Mouse (Mus musculus) adipocyte (in vitro differentiated cells): Measurements from ENCODE around the gene Olfr1181.
"Not testable (repeated sequence)": the region's sequence is repeated elsewhere in the genome, so short reads cannot be mapped to it uniquely, and the experiment has no call there.

Experiments
- DNase-seq: peaks from one replicate; pipeline ENCODE4 v3.0.0-alpha.2; 2016; ENCODE audit warnings: low spot score

Gene Olfr1181

GRCm38 (mm10) chr2:88426071-88426470 is at the start of gene Olfr1181:
Gene Olfr1181, minus strand, starts transcription at chr2:88426171.
- no peak for DNase-seq

- not testable (repeated sequence) for DNase-seq
Measured at GRCm38 (mm10) chr2:88454567-88454966, 28.6 kb upstream of the Olfr1181 start, which contains the start of gene Olfr1183. Gene Olfr1183, plus strand, starts transcription at chr2:88454867.

- DNase-seq, result no peak
Measured at GRCm38 (mm10) chr2:88449031-88449430, 23.1 kb upstream of the Olfr1181 start, which contains the start of gene Gm13757. Gene Gm13757, minus strand, starts transcription at chr2:88449131.

GRCm38 (mm10) chr2:88419051-88419450 is 6.9 kb downstream of the Olfr1181 start, which contains the start of gene Olfr1180:
Gene Olfr1180, minus strand, starts transcription at chr2:88419151.
- no peak for DNase-seq

- no peak for DNase-seq
Measured at GRCm38 (mm10) chr2:88406353-88406752, 19.6 kb downstream of the Olfr1181 start, which contains the start of gene Olfr1179. Gene Olfr1179, minus strand, starts transcription at chr2:88406453.

- DNase-seq, result no peak
Measured at GRCm38 (mm10) chr2:88386762-88387161, 39.2 kb downstream of the Olfr1181 start, which contains the start of gene Olfr1178. Gene Olfr1178, plus strand, starts transcription at chr2:88387062.
